Mouse (Mus musculus): Measurements from ENCODE around the gene Fancg.
"Not testable (repeated sequence)": the region's sequence is repeated elsewhere in the genome, so short reads cannot be mapped to it uniquely, and the experiment has no call there.

The Fancg gene

DNA sequence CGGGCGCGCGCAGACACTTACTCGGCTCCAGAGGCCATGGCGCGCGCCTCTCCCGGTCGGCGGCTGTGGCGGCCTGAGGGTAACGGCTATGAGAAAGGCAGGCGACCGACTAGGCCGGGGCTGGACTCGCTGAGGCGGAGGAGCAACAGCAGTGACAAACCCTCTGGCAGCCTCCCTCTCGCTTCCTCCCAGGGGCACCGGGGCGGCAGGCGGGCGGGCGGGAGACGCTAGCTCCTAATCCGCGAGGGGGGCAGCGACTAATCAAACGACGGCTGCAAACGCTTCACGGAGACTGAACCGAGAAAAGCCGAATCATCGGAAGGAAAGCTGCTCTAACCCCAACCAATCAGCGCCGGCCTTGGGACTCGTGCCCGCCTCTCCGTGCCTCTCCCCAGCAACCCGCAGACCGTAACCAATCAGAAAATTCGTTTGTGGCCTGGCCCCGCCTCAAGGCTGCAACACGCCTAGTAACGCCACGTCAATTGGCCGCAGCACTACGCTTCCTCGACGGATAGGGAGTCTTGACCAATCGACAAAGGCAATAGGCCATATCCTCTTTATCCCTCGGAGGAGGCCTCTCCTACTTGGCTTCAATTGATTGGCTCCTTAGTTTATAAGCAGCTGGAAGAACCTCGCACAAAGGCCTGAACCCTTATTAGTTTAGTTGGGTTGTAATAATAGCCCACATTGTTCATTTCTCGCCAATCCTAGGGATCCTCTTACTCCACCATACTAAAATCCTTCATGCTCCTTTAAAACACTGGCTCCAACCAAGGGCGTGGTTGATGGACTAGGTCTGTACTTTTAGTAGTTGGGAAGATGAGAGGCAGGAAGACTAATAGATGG lies 9.9 kb downstream of the Fancg start, which contains the start of gene Vcp:
Gene Vcp (minus strand): TSS at position 367 of the 846 bp plus-strand sequence.
- peak; percentile 99 for DNase-seq (ENCODE audit: extremely low read depth, insufficient read length, low spot score)

DNA sequence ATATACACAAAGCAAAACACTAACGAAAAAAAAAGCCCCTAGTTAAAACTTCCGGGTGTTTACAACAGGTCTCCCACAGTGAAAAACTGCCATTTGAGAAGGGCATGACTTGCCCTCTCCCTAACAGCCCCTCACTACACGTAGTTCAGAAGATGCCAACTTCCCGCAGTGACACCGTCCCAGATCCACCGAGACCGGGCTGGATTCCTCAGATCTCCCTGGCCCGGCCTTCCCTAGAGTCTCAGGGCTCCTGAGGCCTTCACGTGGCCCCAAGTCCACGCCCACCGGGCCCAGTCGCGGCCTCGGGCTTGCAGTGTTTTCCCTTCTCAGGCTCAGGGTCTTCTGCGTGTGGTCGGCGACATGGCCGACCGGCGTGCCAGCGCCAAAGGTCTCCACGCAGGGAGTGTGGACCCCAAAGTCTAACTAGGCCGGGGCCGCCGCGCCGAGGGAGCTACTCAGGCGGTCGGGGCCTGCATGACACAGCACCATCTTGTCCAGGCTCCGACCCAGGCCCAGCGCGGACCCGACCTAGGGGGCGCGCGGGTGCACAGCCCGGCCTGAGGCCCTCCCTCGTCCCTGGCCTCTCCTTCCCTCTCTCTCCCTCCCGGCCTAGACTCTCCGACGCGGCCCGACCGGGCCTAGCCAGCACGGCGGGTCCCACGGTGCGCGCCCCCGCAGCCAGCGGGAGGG lies 10.7 kb downstream of the Fancg start:
- DNase-seq (ENCODE audit: extremely low read depth, insufficient read length, low spot score), result peak; percentile 93

GRCm38 (mm10) chr4:42998022-42998421 lies 12.3 kb downstream of the Fancg start:
- no peak for DNase-seq (ENCODE audit: extremely low read depth, insufficient read length, low spot score)

DNA sequence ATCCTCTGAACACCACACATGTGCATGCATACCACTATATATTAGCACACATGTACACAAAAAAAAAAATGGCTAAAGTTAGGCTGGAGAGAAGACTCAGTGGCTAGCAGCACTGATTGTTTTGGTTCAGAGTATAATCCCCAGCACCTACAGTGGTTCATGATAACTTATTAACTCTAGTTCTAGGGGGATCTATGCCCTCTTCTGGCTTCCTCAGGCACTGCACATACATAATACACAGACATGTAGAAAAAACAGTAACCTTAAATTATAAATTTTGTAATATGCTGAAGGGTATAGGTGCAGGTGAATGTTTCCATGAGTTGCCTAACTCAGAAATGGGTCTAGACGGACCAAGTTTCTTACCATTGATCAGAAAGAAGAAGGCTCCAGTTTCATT lies 22.0 kb downstream of the Fancg start:
- DNase-seq (ENCODE audit: extremely low read depth, insufficient read length, low spot score), result no peak

GRCm38 (mm10) chr4:42980467-42980866 lies 29.8 kb downstream of the Fancg start:
- DNase-seq (ENCODE audit: extremely low read depth, insufficient read length, low spot score), result not testable (repeated sequence)

DNA sequence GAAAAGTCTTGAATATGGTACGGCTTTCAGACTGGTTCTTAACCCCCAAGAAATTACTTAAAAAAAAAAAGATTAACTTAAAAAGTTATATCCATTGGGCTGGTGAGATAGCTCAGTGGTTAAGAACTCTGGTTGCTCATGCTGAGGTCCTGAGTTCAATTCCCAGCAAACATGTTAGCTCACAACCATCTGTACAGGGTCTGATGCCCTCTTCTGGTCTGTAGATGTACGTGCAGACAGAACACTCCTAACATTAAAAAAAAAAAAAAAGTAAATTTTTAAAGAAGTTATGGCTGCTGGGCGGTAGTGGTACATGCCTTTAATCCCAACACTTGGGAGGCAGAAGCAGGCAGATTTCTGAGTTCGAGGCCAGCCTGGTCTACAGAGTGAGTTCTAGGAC lies 32.2 kb downstream of the Fancg start:
- no peak for DNase-seq (ENCODE audit: extremely low read depth, insufficient read length, low spot score)

DNA sequence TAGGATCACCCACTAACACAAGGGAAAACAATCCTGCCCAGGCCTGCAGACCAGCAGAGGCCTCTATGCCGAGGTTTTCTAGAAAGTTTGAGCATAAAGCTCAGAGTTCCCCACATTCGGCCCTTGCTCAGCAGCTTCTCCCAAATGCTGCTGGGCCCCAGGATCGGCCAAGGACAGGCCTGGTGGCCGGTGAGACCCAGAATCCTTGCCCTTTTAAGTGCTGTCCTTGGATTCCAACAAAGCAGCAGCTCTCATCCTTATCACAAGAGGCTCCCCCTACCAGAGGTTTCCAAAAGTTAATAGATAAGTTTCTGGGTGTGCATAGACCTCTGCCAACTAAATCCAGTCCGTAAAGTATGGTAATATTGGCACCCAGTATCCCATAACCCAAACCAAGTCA lies 36.4 kb downstream of the Fancg start:
- no peak for DNase-seq (ENCODE audit: extremely low read depth, insufficient read length, low spot score)

DNA sequence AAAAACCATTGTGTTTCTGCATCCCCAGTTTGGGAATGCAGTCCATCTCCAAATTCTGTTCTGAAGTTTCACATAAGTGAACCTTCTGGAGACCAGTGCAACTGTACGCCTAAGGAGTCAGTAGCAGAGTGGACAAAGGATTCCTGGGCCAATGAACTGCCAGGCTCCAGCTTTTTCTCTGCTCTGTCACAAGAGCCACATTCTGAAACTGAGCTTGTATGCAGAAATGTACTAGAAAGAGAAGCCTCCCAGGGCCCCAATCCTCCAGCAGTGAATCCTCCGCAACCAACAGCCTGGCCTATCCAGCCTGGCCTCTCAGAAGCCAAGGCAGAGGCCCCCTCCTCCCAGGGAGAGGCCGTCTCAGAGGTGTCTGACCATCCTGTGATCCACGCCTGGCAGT lies 37.4 kb downstream of the Fancg start:
- DNase-seq (ENCODE audit: extremely low read depth, insufficient read length, low spot score), result no peak

- DNase-seq (ENCODE audit: extremely low read depth, insufficient read length, low spot score), result no peak
Observed at GRCm38 (mm10) chr4:42969304-42969703, 41.0 kb downstream of the Fancg start, which contains the start of gene 1700022I11Rik. Gene 1700022I11Rik, plus strand, starts transcription at chr4:42969604.

DNA sequence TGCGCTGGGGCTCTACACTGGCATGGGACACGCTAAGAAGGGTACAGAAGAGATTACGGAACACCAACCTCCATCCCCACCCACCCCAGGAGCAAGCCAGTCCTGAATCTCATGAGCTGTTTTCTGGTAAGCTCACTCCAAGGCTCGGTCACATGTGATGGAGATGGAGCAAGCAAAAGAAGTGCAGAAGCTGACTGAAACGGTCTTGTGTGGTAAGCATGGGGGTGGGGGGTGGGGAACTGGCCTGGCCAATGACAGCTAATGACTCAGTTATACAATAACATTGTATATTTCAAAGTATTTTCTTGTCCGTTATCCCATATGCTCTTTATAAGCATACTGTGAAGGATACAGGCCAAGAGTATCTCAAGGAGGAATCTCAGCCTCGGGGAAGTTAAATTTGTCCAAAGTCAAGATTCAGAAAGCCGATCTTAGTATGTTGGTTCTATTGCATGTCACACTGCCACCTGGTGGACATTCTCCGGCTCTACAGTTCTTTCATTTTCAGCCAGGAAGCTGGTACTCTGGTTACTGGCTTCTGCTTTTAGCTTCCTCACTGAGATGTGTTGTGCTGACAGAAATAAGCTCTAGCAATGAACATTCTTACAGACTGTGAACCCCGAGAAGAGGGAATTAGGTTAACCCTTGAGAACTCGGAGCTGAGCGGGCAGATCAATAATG lies 45.1 kb downstream of the Fancg start:
- no peak for DNase-seq (ENCODE audit: extremely low read depth, insufficient read length, low spot score)

DNA sequence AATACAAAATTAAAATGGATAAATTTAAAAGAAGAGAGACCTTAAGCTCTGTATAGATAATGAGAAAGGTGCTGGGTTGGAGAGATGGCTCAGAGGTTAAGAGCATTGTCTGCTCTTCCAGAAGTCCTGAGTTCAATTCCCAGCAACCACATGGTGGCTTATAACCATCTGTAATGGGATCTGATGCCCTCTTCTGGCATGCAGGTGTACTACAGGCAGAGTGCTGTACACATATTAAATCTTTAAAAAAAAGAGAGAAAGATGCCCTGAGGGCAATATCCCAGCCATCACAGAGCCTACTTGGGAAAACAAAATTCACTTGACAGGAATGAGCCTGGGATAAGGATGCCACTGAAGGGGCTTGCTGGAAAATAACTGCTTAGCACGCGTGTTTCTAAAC lies 46.8 kb downstream of the Fancg start:
- DNase-seq (ENCODE audit: extremely low read depth, insufficient read length, low spot score), result no peak

- no peak for DNase-seq (ENCODE audit: extremely low read depth, insufficient read length, low spot score)
Observed at GRCm38 (mm10) chr4:42961592-42961991, 48.7 kb downstream of the Fancg start.

DNA sequence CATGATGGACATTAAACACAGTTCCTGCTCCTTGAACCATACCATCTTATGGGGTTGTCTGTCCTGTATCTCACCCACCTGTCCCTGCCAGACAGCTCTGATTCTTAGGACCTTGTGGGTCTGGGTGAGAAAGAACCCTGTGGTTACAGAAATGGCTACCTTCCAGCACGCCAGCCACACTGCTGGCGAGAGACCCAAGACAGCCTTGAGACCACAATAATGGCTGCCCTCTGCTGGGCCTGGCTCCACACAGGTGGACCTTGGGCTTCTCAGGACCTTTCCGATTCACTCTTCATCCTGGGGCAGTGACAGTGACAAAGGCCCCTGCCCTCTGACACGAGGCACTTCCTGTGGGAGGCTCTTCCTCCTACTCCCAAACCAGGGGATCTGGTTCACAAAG lies 50.9 kb downstream of the Fancg start:
- no peak for DNase-seq (ENCODE audit: extremely low read depth, insufficient read length, low spot score)

GRCm38 (mm10) chr4:42958942-42959341 lies 51.4 kb downstream of the Fancg start:
- no peak for DNase-seq (ENCODE audit: extremely low read depth, insufficient read length, low spot score)

DNA sequence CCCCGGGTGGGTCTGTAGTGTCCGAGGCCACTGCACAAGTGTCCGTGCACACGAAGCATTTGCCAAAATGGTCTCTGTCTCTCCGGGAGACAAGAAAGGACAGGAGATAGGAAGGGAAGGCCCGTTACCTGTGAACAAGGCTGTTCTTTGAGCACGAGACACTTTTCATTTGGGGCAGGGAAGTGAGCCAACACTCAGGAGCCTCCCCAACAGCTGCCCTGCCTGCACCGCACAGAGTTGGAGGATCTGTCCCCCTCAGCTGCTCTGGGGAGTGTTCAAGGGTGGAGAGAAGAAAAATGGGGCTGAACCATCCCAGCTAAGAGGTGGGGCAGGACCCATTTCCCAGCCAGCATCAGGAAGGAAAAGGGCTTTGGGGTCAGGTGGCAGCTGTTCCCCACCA lies 52.3 kb downstream of the Fancg start:
- DNase-seq (ENCODE audit: extremely low read depth, insufficient read length, low spot score), result no peak

- no peak for DNase-seq (ENCODE audit: extremely low read depth, insufficient read length, low spot score)
Observed at GRCm38 (mm10) chr4:42957306-42957705, 53.0 kb downstream of the Fancg start.

GRCm38 (mm10) chr4:42956581-42956980 lies 53.7 kb downstream of the Fancg start:
- DNase-seq (ENCODE audit: extremely low read depth, insufficient read length, low spot score), result no peak

DNA sequence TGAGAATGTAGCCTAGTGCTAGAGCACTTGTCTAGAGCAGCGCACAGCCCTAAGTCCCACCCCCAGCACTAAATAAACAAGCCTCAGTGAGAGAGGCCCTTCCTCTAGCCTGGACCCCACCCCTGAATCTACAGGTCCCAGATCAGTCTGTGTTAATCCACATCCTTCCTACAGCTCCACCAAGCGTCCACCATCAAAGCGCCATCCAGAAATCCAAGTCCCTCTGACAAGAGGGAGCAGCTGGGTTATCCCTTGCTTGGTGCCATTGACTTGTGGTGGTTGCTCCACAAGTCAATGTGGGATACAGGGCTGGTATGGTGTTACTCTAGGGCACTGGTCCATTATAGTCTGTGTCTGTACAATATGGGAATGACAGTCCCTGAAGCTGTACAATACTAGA lies 55.1 kb downstream of the Fancg start:
- DNase-seq (ENCODE audit: extremely low read depth, insufficient read length, low spot score), result no peak

DNA sequence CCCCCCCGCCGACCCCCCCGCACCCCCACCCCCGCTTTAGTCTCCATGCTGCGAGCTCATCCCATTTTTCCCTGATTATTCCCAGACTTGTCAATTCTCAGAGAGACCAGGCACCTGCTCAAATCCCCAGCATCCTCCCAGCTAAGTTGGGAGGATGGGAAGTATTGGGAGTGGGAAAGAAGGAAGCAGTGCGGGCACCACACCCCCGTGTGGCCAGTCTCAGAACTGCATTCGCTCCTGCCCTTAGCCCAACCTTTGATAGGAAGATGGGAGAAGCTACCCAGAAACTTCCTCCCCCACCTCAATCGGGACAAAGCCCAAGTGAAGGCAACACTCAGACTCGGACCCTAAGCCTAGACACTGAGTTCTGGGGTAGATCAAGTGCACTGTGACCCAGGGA lies 56.0 kb downstream of the Fancg start:
- DNase-seq (ENCODE audit: extremely low read depth, insufficient read length, low spot score), result peak; percentile 45

DNA sequence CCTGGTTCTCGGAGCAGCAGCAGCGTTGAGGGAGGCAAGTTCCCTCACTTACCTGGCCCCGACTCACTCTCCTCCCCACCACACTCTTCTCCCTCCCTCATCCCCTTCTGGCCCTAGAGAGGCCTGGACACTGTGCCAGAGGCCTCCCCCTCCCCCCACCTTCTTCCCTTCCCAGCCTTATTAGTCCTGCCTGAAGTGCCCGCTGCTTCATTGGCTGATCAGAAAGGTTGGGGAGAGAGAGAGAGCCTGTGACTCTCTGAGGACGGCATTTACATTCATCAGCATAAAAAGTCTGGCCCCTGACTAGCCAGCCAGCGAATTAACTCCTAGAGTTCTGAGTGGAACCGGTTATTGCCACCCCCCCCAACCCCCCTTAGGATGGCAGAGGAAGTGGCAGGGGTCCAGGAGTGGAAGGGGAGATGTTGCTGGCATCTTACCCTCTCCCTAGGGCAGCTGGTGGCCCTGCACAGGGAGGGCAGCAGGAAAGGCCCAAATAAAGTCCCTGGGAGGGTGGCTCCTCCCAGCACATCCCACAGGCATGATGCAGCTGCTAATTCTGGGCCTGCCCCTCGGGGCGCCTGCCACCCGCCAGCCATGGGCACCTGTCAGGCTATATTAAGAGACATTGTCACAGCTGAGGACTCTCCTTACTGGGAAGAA lies 56.7 kb downstream of the Fancg start:
- DNase-seq (ENCODE audit: extremely low read depth, insufficient read length, low spot score), result no peak

DNA sequence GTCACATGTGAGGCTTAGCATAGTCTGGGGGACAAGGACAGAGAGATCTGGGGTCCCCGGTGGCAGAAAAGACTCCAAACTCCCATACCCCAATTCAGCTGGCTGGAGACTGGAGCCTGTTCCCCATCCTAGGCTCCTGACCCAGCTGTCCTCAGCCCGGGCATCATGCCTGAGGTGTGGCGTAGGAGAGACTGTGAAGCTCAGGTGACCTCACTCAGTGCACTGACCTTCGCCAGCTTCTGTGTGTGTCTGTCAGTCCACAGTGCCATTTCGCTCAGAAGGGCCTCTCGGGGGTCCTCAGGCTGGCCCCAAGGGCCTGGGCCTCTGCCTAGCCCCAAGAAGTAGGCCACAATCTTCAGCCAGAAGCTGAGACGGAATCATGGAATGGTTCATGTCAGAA lies 57.7 kb downstream of the Fancg start:
- DNase-seq (ENCODE audit: extremely low read depth, insufficient read length, low spot score), result no peak

Measured in 3134 (cell line).